Mouse (Mus musculus) adrenal gland, adult 18-20 months (tissue): Measurements from ENCODE around the gene Ina. TPM values are rescaled to one million over a fixed set of nuclear protein-coding genes. Genes with fewer than 3 reads are reported as not detected.
"Not testable (repeated sequence)": the region's sequence is repeated elsewhere in the genome, so short reads cannot be mapped to it uniquely, and the experiment has no call there.

Source experiments
- DNase-seq, 2 experiments: peaks; one replicate each; pipeline ENCODE4 v3.0.0; 2021 to 2022; ENCODE audit warnings: low spot score in 2 of 2
- total RNA-seq, 2 experiments: library from RNA; stranded (reverse); gene quantifications; 1 replicate in 1 of 2; 2 replicates in 1 of 2; pipeline ENCODE4 v1.2.3; 2021

Ina gene
- total RNA-seq, 2 experiments from 2014 or later, result 7.8 to 8.6 TPM

DNA sequence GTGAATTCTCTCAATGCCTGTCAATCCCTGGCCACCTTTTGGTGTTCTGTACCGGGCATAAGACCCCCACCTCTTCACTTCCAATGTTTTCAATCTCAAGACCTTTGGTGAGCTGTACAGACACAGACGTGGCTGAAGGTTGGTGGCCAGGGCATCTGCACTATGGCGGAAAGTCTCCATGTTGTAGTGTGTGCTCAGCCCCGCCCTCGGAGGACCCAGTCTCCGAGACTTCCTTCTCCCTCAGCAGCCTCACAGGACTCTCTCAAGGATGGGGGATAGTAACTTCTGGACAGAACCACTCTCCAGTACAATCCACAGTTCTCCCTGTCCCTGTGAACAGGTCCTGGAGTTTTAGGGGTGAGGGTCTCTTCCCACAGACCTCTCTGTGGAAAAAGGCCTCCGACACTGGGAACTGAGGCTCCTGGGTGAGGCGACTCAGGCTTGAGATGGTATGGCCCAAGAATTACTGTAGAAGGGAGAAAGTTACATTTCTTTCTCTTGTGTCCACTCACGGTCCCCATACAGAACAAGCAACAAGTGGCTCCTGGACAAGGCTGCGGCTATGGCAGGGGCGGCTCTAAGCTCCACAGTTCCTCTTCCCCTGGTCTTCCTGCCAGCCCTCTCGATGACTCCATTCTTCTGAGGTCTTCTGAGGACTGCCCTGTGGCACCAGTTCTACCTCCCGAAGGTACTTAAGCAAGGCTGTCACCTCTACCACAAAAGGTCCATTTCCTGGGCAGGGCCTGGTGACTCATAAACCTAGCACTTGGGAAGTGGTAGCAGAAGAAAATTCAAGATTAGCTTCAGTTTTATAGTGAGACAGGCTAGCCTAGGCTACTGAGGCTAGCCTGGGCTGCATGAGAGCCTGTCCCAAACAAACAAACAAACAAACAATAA, 29.5 kb upstream of the Ina start:
- no peak for DNase-seq

DNA sequence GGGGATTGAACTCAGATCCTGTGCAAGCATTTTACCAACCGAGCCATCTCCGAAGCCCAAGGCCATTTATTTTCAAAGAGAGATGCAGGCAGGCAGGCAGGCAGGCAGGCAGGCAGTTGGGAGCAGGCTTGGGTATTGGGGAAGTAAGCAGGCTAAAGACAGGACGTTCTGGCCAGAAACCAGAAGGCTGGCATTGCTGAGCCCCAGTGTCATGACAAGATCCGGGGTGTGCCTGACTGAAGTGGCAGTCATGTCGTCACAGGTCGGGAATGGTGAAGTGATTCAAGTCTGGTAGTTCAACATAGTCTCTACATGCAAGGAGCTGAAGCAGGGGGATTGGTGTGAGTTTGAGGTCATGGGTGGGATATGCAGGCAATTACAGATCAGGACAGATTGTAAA, 26.9 kb upstream of the Ina start:
- DNase-seq, result no peak

DNA sequence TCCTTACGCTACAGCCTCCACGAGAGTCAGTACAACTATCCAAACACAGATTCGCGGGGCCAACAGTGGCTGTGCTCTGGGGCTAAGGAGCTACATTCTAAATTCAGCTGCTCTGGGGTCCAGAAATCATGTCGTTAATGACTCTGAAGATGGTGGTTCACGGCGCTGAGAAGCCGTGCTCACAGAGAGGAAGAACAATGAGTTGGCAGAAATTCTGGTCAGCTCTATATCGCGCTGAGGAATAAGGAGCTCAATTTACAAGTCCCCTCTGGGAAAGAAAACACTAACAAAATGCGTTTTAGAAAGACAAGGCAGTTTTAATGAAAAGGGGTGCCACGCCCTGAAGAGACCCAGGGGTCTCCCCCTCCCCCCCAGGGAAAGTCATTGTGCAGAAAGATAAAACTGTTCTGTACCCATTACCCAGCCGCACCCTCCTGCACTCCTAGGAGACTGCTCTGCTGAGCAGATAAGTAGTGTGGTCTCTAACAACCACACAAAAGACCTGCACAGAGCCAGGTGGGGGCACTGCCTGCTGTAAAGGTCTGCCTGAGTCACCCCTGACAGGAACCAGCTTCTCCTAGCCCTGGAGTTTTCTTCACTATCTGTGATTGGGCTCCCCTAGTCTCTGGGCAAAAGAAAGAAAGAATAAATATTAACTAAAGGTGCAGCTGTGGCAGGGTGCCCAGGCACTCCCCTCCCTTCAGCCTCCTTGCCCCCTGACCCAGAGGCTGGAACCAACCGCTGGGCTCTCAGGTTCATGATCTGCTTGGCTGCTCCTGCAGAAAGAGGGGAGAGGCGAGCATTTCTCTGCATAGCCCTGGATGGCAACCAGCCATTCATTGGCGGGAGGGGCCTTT, 26.0 kb upstream of the Ina start:
- DNase-seq, result no peak

DNA sequence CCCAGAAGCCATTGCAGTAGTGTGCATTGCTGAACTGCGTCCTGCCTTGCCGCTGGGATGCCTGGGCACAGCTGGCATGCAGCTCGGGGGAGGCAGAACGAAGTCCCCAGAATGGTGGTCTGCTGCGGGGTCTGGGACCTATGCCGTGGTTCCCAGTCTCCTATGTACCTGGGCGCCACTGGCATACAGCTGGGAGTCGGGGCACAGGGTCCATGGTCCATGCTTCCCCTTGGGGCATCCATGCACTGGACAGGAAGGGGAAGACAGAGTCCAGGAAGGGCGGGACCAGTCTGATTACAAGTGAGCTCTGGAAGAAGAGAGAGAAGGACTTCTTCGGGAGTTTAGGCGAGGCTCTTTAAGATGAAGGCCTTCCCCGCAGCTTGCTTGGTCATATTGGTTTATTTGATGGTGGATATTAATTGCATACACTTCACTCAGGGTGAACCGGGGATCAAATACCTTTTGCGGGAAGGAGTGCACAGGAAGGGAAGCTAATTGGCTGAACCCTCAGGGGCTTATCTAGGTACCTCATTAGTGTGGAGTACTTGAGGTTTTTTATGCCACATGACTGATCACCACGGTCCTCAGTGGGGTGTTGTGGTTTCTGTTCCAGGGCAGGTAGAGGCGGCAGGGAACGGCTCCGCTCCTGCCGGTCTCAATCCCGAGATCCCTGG, 24.9 kb upstream of the Ina start:
- no peak for DNase-seq

DNA sequence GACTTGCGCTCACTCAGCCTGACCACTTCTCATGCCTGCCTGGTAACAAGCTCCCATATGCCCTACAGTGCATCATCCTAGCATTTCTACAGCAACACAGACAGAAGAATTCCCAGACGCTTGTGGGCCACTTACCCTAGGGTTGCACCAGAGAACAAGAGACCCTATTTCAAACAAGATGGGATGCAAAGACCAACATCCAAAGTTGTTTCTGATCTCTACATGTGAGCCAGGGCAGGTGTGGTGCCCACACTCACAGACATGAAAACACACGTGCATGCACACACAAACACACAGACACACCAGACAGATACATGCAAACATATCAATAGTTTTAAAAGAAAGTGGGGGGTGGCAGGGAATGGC, 24.4 kb upstream of the Ina start:
- DNase-seq, result no peak

DNA sequence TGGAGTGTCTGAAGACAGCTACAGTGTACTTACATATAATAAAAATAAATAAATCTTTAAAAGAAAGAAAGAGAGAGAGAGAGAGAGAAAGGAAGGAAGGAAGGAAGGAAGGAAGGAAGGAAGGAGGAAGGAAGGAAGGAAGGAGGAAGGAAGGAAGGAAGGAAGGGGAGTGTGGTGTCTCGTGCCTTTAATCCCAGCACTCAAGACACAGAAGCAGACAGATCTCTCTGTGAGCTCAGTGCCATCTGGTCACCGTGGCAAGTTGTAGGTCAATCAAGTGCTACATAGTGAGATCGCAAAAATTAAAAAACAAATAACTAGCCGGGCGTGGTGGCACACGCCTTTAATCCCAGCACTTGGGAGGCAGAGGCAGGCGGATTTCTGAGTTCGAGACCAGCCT, 23.9 kb upstream of the Ina start:
- DNase-seq, result not testable (repeated sequence)

DNA sequence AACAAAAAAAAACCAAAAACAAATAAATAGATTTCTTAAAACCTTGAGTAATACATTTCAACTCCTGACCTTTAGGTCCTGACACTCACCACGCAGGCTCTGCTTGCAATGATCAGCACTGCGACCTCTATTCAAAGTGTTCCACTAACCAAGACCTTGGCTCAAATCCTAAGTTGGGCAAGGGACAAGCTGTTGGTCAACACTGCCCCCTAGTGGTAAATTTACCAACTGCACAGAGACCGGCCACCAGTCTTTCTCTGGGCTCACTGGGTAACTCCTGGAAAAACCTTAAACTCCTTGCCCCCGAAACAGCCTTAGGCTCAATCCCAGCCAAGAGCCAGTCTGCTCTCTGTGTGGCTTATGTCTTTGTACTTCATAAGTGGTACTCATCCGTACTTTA, 23.4 kb upstream of the Ina start:
- DNase-seq, result peak; percentile 88 to 89

DNA sequence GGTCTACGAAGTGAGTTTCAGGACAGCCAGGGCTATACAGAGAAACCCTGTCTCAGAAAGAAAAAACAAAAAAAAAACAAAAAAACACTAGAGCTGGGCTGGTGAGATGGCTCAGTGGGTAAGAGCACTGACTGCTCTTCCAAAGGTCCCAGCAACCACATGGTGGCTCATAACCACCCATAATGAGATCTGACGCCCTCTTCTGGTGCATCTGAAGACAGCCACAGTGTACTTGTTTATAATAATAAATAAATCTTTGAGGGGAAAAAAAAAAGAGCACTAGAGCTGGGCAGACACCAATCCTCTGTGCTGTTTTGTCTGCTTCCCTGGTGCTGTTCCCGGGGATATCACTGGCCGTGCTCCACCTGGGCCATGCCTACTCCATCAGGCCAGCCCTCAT, 22.2 kb upstream of the Ina start:
- not testable (repeated sequence) for DNase-seq

DNA sequence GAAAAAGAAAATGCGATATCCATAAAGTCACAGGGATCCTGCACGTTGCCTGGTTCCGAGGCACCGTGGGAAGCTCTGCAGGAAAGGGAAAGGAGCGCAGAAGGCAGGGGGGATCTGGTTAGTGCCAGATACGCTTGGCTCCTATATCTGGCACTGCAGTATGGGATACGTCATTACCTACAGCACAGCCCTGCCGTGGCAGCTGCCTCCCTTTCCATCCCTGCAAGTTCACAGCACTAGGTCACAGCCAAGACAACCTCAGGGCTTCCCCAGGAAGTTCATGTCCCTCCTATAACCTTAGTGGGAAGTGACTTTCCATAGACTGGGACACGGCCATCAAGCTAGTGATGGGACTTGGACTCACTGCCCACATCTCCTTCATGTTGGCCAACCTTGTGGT, 18.4 kb upstream of the Ina start:
- DNase-seq, result no peak

DNA sequence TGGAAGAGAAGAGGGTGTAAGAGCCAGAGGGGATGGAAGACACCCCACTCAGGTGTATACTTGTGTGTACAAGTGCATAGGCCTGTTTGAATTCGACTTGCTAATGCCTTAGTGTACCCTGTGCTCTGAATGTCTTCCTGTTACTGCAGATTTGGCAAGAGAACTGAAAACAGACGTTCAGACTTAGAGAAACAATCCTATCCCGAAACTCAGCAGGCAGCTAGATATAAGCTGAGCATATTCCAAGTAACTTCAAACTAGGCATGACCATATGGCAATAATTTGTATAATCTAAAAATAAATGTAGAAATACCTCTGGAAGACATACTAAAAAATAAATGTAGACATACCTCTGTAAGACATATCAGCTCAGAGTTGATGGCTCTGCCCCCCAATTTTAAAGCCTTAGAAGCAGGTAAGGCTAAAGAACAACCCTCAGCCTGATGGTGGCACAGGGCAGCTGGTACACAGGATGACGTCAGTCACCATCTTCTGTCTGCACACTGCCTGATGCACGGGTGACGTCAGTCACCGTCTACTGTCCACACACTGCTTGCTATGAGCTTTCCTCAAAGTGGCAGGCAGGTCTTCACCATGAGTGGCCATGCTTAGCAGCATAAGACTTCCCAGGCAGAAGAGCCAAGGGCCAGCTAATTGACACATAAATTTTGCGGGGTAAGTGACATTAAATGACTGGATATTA, 16.2 kb upstream of the Ina start:
- DNase-seq, result no peak

DNA sequence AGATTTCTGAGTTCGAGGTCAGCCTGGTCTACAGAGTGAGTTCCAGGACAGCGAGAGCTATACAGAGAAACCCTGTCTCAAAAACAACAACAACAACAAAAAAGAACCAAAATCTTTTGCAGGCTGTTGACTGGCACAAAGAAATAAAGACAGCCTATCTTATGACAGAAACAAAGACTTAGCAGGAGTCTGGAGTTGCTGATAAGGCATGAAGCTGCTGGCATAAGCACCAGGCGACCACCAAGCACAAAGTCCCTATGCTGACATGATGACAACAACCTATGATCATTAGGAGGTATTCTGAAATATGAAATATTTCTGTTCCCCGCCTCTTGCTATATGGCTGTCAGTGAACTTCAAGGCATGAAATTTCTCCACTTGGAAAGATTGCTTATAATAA, 15.5 kb upstream of the Ina start:
- no peak for DNase-seq

DNA sequence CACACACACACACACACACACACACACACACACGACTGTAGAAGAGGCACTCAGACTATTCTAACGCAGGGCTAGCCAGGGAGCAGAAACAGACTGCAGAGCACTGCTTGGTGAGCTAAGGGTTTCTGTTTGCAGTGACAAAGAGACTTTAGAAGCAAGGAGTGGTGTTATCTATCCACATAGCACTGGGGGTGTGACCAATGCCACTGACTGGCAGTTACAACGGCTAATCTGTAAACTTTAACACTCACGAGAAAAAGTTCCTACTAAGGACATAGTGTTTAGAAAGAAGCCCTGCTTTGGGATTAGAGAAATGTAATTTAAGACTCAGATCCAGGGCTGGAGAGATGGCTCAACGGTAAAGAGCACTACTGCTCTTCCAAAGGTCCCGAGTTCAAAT, 14.7 kb upstream of the Ina start:
- DNase-seq, result no peak

DNA sequence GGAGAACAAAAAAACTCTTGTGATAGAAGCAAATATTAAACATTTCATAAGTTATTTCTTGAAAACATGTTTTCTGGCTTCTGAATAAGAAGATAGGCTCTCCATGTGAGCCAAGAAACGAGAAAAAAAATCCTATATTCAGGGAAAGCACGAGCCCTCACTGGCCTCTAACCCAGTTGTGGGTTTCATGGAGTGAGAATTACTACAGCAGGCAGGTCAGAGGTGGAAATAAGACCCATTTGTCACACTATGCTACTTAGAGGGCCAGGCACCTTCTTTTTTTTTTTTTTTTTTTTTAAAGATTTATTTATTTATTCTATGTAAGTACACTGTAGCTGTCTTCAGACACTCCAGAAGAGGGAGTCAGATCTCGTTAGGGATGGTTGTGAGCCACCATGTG, 14.1 kb upstream of the Ina start:
- not testable (repeated sequence) for DNase-seq

DNA sequence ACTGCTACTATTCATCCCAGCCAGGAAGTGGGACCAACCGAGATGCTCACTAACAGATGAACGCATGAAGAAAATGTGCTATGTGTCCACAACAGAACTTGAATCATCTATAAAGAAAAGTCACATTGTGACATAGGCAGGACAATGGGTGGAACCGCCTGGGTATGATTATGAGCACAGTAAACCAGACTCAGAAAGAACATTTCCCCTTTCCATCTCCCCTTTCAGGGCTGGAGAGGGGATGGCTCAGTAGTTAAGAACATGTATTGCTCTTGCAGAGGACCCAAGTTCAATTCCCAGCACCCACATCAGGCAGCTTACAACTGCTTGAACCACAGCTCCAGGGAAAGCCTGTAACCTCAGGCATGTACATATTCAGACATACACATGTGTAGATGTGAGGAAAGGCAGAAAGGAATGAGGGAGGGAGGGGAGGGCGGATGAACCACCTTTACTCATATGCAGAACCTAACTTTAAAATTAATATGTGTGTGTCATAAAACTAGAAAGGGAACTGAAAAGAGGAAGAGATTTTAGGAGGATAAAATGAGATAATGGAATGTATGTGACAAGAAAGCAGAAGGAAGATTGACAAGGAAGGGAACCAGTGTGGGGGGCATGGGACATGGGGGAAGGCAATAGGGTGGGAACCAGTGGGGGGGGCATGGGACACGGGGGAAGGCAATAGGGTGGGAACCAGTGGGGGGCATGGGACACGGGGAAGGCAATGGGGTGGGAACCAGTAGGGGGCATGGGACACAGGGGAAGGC, 10.6 kb upstream of the Ina start:
- DNase-seq, result no peak

DNA sequence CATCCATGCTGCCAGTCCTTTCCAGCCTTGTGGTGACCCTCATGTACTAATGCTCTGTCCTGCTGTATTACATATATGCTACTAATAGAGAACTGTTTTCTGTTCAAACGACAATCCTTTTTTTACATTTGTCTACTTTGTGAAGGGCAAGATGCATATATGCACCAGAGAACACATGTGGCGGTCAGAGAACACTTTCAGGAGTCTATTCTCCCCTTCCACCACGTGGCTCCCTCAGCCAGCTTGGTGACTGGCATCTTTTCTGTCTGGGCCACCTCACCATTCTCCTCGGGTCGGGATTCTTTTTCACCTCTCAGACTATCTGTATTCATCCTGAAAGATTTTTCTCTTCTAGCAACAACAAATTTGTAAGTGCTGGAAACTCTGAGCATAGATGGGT, 8.6 kb upstream of the Ina start:
- DNase-seq, result no peak

DNA sequence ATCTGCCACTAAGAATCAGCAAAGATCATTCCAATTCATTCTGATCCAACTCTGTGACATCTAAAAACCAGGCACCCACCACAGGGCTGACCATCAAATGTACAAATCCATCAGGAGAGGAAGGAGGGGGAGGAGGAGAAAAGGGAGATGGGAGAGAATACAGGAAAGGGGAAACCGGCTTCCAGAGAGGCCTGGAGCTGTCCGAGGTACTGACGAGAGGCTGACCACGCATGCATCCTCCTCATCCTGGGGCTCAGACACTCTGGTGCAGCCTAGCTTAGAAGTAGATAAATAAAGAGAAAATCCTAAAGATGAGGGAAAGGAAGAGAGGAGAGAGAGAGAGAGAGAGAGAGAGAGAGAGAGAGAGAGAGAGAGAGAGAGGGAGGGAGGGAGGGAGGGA, 8.2 kb upstream of the Ina start:
- peak; percentile 48 to 67 for DNase-seq

DNA sequence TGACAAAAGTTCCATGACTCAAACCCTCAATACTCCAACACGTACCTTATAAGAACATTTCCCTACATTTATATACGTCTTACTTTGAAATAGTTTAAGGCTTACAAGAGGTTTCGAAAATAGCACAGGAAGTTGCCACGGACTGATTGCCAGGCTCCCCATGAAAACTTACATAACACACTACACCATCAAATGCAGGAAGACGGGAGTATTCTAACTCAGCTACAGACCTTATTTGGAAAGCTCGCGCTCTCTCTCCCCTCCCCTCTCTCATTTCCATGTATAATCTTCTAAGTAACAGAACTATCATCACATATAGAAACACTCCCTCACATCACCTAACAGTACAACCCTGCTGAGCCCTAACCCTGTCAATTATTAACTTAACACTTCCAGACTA, 5.1 kb upstream of the Ina start:
- DNase-seq, result no peak

DNA sequence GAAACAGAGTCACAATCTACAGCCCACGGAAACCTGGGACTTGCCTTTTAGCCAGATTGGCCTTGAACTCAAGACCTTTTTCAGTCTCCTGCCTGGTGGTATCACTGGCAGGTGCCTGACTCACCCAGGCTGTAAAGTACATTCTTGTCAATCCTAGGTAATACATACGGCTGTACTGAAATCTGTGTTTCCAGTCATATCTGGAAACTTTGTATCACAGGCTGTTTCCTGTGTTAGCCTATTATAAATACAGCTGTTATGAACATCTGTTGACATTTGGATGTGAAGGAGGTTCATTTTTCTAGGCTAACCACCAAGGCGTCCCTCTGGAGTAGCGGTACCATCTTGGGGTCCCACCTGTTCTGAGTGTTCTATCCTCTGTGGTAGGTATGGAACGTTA, 4.6 kb upstream of the Ina start:
- DNase-seq, result no peak

DNA sequence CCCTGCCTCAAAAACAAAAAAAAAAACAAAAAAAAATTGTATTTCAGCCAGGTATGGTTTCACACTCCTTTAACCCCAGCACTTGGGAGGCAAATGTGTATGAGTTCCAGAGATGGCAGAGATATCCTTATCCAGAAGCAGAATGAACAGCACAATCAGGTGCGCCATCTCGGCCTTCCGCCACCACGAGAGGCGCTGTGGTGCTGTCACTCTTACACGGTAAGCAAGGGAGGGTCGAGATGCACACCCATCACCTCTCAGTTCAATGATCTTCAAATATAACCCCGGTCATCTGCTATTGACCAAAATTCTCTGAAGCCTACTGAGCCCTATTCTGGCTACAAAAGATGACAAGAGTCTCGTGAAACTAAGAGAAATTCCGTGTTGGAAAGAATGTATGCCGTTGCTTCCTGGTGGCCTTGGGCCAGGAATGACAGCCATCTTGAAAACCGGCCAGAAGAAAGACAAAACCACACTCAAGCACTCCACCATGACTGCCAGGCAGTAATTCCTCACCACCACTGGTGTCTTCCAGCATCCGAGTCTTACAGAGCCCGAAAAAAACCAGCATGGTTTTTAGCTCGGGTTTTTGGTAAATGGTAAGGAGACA, 1.9 kb upstream of the Ina start:
- no peak for DNase-seq
